Mouse (Mus musculus) left cerebral cortex, adult 9 months (tissue): ENCODE measurements at regions not wholly inside any gene's neighbourhood (a gene's known extent, or its start where the extent isn't known, plus 50 kb on each side); places are given as distances from the start of the nearest gene placed in this dataset.

Experiments used
- DNase-seq, 2 experiments: peaks; one replicate each; pipeline ENCODE4 v3.0.0; 2022; ENCODE audit warnings: low spot score in 2 of 2

GRCm38 (mm10) chr16:22750725-22751287, 60.6 kb downstream of the Crygs start:
- no peak for DNase-seq

- no peak for DNase-seq
Measured at GRCm38 (mm10) chr16:22744121-22744855, 67.1 kb downstream of the Crygs start.

GRCm38 (mm10) chr16:22743461-22743860, 67.9 kb downstream of the Crygs start:
- peak in 1 of 2 experiments; percentile 15 for DNase-seq

GRCm38 (mm10) chr16:22741496-22741895, 69.9 kb downstream of the Crygs start:
- no peak for DNase-seq

GRCm38 (mm10) chr16:22734529-22735022, 76.8 kb downstream of the Crygs start:
- no peak for DNase-seq

GRCm38 (mm10) chr16:22733772-22734528, 76.9 kb upstream of the Dgkg start:
- no peak for DNase-seq

- no peak for DNase-seq
Measured at GRCm38 (mm10) chr16:22729096-22729495, 72.1 kb upstream of the Dgkg start.

- DNase-seq: peak in 1 of 2 experiments; percentile 16
Measured at GRCm38 (mm10) chr16:22725261-22725660, 68.2 kb upstream of the Dgkg start.

GRCm38 (mm10) chr16:22723333-22723732, 66.3 kb upstream of the Dgkg start:
- DNase-seq: no peak

GRCm38 (mm10) chr16:22719791-22720190, 62.8 kb upstream of the Dgkg start:
- DNase-seq: peak in 1 of 2 experiments; percentile 22

GRCm38 (mm10) chr16:22719304-22719703, 62.3 kb upstream of the Dgkg start:
- DNase-seq: no peak

- no peak for DNase-seq
Measured at GRCm38 (mm10) chr16:22717462-22717861, 60.4 kb upstream of the Dgkg start.

- DNase-seq: no peak
Measured at GRCm38 (mm10) chr16:22716306-22716830, 59.3 kb upstream of the Dgkg start.

GRCm38 (mm10) chr16:22714315-22714714, 57.3 kb upstream of the Dgkg start:
- no peak for DNase-seq

GRCm38 (mm10) chr16:22708768-22709167, 51.7 kb upstream of the Dgkg start:
- DNase-seq: no peak
